Mouse (Mus musculus) monocyte, adult 2 months (primary cell): Measurements from ENCODE around the gene Dpf3.

Experiments
- DNase-seq, 2 experiments: peaks; one replicate each; pipeline ENCODE4 v3.0.0; 2022; ENCODE audit warnings: low spot score in 2 of 2, low read depth in 1 of 2

Gene Dpf3

GRCm38 (mm10) chr12:83298358-83298757, 189.2 kb downstream of the Dpf3 start:
- DNase-seq, result no peak

- DNase-seq, result no peak
These were observed 192.5 kb downstream of the Dpf3 start for GRCm38 (mm10) chr12:83295031-83295430.

- DNase-seq, result no peak
These were observed 195.6 kb downstream of the Dpf3 start for GRCm38 (mm10) chr12:83291915-83292314.

DNA sequence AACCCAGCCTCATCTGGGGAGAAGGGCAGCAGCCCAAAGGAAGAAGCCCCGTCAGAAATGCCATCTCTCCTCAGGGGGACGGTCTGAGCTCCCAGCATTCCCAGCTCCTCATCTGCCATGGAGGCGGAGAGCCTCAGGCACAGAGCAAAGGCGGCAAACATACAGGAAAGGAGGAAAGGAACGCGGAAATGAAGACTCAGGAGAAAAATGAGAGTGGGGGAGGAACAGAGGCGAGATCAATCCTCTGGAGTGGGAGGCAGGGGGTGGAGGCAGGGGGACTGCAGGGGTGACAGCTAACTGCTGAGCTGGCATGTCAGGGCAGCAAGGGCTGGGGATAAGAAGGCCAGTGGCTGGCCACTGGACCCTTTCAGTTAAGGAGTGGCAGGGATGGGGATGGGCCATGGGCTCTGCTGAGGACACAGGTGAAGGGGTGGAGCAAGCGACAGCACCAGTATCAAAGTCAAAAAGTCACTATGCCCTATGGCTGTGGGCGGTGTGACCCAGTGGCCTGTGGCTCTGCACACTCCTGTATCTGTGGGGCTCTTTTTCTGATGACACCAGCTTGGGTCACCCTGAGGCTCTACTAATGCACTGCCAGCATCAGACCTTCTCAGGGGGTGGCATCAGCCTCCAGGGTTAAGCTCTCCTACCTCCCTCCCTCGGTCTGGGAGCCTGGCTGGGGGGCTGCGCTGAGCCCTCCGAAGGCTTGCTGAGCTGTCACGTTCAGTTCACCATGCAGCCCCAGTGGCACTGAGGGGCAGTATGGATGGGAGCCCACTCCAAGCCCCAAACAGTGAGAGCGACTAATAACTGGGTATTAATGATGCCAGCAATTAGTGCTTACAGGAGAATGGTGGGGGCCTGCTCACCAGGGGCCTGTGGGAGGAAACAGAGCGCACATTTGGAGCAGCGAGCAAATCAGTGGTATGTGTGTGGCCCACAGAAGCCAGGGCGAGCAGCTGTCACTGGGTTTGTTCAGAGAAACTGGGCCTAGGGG, 200.7 kb downstream of the Dpf3 start:
- DNase-seq, result no peak

DNA sequence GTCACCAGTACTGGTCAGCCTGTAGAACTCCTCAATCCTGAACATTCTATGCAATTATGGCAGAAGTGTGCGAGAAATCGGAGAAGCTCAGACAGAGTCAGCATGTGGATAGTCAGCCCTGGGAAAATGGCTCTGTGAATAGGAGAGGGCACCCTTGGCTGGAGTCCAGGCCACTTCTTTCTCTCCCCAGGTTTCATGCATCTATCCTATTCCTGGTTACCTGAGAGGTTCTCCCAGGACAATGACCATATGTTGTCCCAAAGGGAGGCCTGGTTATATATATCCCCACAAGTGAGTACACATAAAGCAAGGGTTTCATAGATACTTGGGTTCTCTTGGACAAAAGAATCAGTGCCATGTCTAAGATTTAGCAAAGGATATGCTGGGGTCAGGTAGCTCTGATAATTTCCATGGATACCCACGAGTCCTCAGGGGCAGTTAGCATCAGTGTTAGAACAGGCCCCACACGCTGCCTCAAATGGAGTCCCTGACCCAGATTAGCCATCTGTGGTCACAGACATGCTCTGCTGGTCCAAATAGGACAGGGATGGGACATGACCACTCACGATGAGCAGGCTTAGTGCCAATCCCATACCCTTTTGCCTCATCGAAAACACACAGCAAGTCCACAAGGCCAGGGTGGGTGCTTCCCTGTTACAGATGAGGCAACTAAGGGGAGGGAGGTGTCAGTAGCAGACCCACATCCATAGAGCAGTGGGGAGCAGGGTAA, 203.8 kb downstream of the Dpf3 start:
- no peak for DNase-seq

DNA sequence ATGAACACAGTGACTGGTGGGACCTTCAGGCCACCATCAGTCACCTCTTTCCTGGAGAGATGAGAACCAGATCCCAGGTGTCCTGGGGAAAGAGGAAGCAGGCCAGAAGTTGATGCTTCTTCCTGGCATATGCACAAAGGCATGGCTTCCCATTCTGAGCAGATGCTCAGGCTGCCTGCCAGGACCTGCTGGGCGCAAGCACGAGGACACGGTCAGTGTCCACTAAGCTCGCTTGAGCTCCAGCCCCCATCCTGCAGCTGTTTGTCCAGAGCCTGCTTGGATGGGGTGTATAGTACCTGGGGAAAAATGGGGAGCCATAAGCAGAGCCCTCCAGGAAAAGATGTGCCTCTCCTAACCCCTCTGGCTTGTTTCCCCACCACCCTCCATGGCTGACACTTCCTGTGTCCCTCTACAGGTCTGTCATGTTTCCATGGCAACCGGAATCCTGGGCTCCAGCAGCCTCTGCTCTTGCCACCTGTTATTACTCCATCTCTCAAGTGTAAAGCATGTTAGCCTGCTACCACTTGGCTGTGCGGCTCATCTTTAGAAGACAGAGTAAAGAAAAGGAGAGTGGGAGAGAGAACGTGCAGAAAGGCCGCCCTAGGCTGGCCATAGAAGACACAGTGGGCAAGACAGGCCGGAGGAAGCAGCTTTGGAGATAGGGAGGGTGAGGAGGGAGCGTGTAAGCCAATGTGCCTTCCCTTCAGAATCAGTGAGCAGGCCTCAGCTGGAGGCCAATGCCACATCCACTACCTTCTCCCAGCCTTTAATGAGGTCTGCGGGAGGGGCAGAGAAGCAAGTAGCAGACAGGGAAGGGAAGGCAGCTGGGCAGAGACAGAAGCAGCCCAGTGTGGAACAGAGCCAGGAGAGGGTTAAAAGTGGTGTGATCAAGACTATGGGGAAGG, 209.7 kb downstream of the Dpf3 start:
- no peak for DNase-seq

DNA sequence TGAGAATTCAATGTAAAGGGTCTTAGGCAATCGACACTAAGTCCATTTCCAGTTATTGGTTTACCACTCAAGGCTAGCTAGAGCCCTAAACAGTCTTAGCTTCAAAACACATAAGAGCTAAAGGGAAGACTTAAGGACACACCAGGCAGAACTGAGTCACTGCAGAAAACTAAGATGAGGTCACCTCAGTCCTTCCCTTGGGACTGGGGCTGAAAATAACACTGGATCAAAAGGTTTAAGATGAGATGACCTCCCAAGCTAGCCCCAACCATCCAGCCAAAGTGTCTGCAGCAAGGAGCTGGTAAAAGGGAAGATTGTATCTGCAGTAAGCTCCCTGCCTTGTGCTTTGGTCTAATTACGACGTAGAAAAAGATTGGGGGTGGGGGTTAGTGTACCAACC, 216.3 kb downstream of the Dpf3 start:
- no peak for DNase-seq

DNA sequence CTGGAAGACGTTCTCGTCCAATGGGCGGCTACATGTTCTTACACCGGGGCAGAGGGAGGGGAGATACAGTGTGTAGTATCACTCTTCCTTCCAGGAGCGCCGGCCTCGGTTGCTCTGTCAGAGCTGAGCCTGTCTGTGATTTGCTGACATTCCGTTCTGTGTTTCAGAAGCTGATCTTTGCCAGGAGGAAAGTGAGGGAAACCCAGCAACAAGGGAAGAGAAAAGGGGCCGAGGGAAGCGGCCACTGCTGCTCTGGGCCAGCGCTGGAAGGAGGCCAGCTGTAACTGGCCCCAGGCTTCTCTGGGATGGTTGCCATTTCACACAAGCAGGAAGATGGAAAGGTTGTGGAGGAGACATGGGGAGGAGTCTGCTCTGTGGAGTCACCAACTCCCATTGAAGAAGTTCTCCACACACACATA, 219.0 kb downstream of the Dpf3 start:
- DNase-seq, result no peak

DNA sequence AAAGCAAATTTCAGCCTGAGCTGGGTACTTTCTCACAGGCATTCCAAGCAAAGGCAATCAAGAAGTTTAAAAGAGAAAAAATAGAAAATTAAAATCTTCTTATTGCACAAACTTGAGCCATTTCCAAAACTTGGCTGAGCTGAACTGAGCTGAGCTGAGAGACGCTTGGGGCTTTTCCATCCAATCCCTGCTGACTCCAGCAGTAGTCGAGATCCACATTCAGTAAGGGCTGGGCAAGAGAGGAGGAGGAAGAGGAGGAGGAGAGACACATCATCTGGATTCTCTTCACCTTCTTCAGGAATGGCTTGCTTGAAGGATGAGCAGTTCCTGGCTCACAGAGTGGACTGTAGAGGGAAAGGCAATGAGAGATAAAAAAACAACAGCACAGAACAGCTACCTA, 227.0 kb downstream of the Dpf3 start:
- no peak for DNase-seq

- DNase-seq, result no peak
These were observed 233.1 kb downstream of the Dpf3 start for GRCm38 (mm10) chr12:83254399-83254798.

DNA sequence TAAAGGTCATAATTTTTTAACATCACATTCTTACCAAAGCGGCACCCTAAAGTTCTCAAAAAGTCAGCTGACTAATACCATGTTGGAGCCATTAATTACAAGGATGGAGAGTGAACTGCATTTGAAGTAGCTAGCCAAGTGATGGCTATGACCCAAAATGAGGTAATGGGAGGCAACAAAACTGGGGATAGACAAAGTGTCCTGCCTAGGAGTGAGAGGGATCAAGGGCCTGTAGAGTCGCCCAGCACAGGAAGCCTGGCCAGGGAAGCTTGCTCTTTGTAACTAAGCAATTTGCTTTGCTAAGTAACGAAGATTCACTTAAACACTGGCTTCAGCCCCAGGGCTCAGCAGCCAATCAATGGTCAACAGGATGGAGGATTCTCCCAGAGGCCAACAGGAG, 238.4 kb downstream of the Dpf3 start:
- no peak for DNase-seq

DNA sequence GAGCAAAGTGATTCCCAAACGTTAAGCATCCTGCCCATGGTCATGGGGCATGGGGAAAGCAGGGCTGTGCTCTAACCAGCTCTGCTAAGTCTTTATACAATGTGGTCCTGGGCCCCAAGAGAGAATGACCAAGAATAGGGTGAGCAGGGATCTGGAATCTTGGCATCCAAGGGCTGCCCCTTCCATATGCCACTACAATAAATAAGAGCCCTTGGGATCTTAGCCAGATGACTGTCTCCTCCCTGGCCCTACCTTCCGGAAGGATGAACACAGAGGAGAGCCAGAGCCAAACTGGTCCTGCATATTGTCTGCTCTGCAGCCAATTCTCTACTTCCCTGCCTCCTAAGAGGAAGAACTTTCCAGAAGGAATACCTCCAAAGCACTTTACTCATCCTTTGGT, 238.9 kb downstream of the Dpf3 start:
- no peak for DNase-seq

- no peak for DNase-seq
These were observed 239.8 kb downstream of the Dpf3 start for GRCm38 (mm10) chr12:83247669-83248068.

- DNase-seq, result no peak
These were observed 246.5 kb downstream of the Dpf3 start for GRCm38 (mm10) chr12:83241022-83241421.

DNA sequence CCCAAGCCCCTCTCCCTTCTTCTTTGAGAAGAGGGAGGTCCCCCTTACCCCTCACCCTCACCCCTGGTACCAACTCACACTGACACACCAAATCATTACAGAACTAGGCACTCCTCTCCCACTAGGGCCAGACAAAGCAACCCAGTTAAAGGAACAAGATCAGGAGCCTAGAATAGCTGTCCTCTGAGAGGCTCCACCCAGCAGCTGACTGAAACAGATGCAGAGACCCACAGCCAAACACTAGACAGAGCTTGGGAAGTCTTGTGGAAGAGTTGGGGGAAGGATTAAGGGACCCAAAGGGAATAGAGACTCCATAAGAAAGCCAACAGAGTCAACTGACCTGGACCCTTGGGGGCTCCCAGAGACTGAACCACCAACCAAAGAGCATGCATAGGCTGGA, 246.9 kb downstream of the Dpf3 start:
- DNase-seq, result no peak

DNA sequence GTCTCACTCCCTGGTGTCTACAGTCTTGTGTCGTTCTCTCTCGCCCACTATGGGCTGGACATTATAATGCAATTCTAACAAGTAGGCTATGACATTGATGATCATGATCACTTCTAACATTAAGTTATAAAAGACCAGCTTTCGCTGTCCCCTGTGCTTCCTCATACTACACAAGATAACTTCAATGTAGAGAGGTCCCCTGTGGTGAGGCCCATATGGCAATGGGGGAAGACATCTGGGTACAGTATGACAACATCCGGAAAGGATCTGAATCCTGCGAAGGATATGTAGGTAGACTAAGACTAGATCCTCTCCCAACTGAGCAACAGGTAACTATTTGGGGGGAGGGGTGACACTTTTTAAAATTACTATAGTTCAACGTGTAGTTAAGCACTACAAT, 251.7 kb downstream of the Dpf3 start:
- no peak for DNase-seq

DNA sequence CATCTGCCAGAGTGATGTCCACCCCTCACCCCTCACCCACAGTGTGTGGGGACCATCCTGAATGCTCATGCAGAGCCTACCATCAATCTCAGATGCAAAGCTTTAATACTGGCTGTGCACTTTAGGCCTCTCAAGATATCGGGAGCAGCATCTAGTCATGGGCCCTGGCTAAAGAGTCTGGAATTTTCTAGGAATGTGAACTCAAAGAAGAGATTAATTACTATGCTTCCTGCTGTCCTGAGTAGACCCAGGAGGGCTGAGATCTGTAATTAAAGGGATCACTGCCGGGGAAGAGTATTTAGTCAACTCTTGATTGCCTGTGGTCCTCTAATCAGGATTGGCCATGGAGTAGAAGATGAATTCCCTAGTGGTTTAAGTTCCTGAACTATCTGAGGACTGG, 252.5 kb downstream of the Dpf3 start:
- DNase-seq, result no peak

DNA sequence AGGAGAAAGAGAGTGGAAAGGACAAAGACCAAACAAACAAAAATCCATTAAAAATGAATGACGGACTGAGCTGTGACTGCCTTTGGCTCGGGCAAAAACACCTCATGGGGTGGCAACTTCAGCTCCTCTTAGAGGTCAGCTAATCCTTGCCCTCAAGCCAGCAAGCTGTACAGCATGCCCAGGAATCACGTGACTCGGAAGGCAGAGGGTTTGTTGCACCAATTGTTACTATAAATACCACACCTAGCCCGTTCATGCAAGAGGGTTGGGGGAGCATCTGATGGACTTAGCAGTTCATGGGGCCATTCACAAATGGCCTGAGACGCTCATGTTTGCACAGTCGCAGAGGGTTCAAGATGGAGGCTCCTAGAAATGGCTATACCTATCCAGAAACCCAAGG, 253.9 kb downstream of the Dpf3 start:
- no peak for DNase-seq

GRCm38 (mm10) chr12:83232916-83233315, 254.6 kb downstream of the Dpf3 start:
- no peak for DNase-seq

DNA sequence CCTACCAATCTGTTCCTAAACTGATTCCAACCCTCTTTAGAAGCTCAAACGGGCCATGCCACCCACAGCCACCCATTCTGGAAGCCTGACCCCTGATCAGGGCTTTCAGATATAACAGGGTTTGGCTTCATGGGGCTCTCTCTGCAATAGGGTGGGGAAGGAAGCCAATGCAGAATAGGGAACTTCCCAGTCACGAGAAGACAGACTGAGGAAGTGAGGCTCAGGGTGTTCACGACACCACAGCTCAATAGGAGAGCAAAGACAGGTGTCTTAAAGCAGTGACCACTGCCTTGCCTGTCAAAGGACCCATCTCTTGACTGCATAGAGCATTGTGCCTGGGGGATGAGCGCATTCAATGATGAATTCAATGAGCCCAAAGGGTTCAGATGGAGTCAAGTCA, 256.3 kb downstream of the Dpf3 start:
- no peak for DNase-seq

DNA sequence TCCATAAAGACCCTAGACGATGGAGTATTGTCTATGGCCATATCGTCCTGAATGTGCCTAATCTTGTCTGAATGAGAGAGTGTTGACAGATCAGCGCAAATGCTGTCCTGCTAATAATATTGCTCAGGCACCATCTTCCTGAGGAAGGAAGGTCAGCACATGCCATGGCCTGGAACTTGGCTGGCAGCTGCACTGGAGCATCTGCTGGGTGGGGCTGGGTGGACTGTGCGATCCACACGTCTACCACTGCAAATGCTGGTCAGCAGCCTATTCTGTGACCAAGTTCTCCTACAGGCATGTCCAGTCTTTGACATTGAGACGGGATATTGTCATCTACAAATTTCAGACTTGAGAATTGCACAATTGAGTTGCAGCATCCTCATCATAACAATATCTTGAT, 257.8 kb downstream of the Dpf3 start:
- DNase-seq, result no peak
